Mouse (Mus musculus) intestine, embryonic 14.5 days (tissue): ENCODE data around the gene Mok. TPM values are rescaled to one million over a fixed set of nuclear protein-coding genes. Genes with fewer than 3 reads are reported as not detected.
A peak's percentile ranks its signal among the peaks of the same experiment; 100 is the strongest.

Source experiments
- ATAC-seq: fragments of 200-750 bp; cut with Nextera tagmentation; replicated peaks from 2 replicates; pipeline ENCODE4 v1.8.0; 2017; ENCODE audit warnings: low read depth, moderate number of reproducible peaks, moderate TSS enrichment, moderate library complexity; ENCODE audit not compliant: low FRiP score, low TSS enrichment
- DNase-seq: peaks from one replicate; pipeline ENCODE4 v3.0.0-alpha.2; 2018; ENCODE audit warnings: low spot score
- H3K27ac ChIP-seq: fragments of 300-500 bp; sonication (generic); 2 replicates; pipeline ENCODE4 v1.5.1; 2014; ENCODE audit warnings: low read depth, mild to moderate bottlenecking, control low read depth
- H3K27me3 ChIP-seq: fragments of 300-500 bp; sonication (generic); replicated peaks from 2 replicates; pipeline ENCODE4 v1.6.1; 2014; ENCODE audit warnings: low read length, control low read depth; ENCODE audit not compliant: control insufficient read depth, insufficient read depth
- H3K36me3 ChIP-seq: fragments of 300-500 bp; sonication (generic); 2 replicates; pipeline ENCODE4 v1.6.1; 2014; ENCODE audit warnings: low read length, control low read depth; ENCODE audit not compliant: control insufficient read depth, insufficient read depth
- H3K4me1 ChIP-seq: fragments of 300-500 bp; sonication (generic); replicated peaks from 2 replicates; pipeline ENCODE4 v1.6.1; 2014; ENCODE audit warnings: low read length, control low read depth, mixed read lengths; ENCODE audit not compliant: control insufficient read depth, insufficient read depth
- H3K4me2 ChIP-seq: fragments of 300-500 bp; sonication (generic); 2 replicates; pipeline ENCODE4 v1.6.1; 2014; ENCODE audit warnings: low read length
- H3K4me3 ChIP-seq: fragments of 300-500 bp; sonication (generic); 2 replicates; pipeline ENCODE4 v1.5.1; 2014; ENCODE audit warnings: low read depth, low read length, control low read depth, mixed read lengths
- H3K9ac ChIP-seq: fragments of 300-500 bp; sonication (generic); 2 replicates; pipeline ENCODE4 v1.6.1; 2014; ENCODE audit warnings: mild to moderate bottlenecking, low read length
- H3K9me3 ChIP-seq: fragments of 300-500 bp; sonication (generic); 2 replicates; pipeline ENCODE4 v1.6.1; 2016; ENCODE audit warnings: low read length, control low read depth; ENCODE audit not compliant: control insufficient read depth
- WGBS: fragments of 180-500 bp; shearing (Covaris S2); extraction: QIAGEN DNeasy Blood & Tissue Kit; methylation state at CpG from one replicate; pipeline ENCODE4 v1.1.7; 2014; 5-methylcytosine and 5-hydroxymethylcytosine counted together
- polyA plus RNA-seq: library from polyadenylated mRNA; unstranded; fragments of >200 nt; fragmentation: Nextera tagmentation; extraction: Ambion mirVana; gene quantifications from 2 replicates; pipeline ENCODE4 v1.2.1, GENCODE M21; 2014

The Mok gene
- polyA plus RNA-seq, 1 experiment from 2014 or later: 3.5 TPM

GRCm38 (mm10) chr12:110843194-110844048 is 2.7 kb upstream of the Mok start:
- Histone ChIP-seq H3K4me3 (peak overlapping the region; percentile 64), H3K9ac (peak overlapping the region; percentile 38; the same call in 1 of the 2 replicates), H3K9me3 (no peaks in the 10 kb centered on the region), H3K36me3 (no peaks in the 10 kb centered on the region), H3K4me2 (peak overlapping the region; percentile 69), H3K27ac (no peak overlapping the region), H3K27me3 (no peaks in the 10 kb centered on the region), H3K4me1 (peaks cover 7% of the 10 kb centered on the region; the same call in 1 of the 2 replicates)
- DNase-seq: peak; percentile 93
- 20% methylated on average over 32 of the region's 32 CpGs for WGBS
- no peak for ATAC-seq

- 69% methylated on average over 5 of the region's 5 CpGs for WGBS
- DNase-seq (no peak), ATAC-seq (no peak)
- Histone ChIP-seq H3K9me3 (no peaks in the 10 kb centered on the region), H3K27ac (no peak overlapping the region), H3K9ac (no peak overlapping the region), H3K36me3 (no peaks in the 10 kb centered on the region), H3K4me3 (no peak overlapping the region), H3K27me3 (no peaks in the 10 kb centered on the region), H3K4me2 (no peak overlapping the region), H3K4me1 (peaks cover 7% of the 10 kb centered on the region; the same call in 1 of the 2 replicates)
Measured at GRCm38 (mm10) chr12:110841731-110842493, 1.2 kb upstream of the Mok start.

GRCm38 (mm10) chr12:110837850-110838249 is 2.9 kb downstream of the Mok start:
- no peaks in the 10 kb centered on the region for H3K27me3 ChIP-seq
- H3K4me1 ChIP-seq: no peaks in the 10 kb centered on the region
- WGBS: 88% methylated on average over 8 of the region's 8 CpGs
- H3K9me3 ChIP-seq: no peaks in the 10 kb centered on the region
- H3K4me3 ChIP-seq: no peak overlapping the region
- H3K9ac ChIP-seq: no peak overlapping the region
- ATAC-seq (no peak), DNase-seq (no peak)
- no peaks in the 10 kb centered on the region for H3K36me3 ChIP-seq
- no peak overlapping the region for H3K4me2 ChIP-seq
- no peak overlapping the region for H3K27ac ChIP-seq

- Histone ChIP-seq H3K4me1 (no peaks in the 10 kb centered on the region), H3K36me3 (no peaks in the 10 kb centered on the region), H3K9ac (no peak overlapping the region), H3K9me3 (no peaks in the 10 kb centered on the region), H3K27ac (no peak overlapping the region; the same call in 1 of the 2 replicates), H3K27me3 (no peaks in the 10 kb centered on the region), H3K4me3 (no peak overlapping the region), H3K4me2 (no peak overlapping the region)
- WGBS: 42% methylated on average over 5 of the region's 5 CpGs
- no peak for ATAC-seq
- DNase-seq: no peak
Measured at GRCm38 (mm10) chr12:110837192-110837841, 3.4 kb downstream of the Mok start.

- H3K4me1 ChIP-seq: no peaks in the 10 kb centered on the region
- H3K9me3 ChIP-seq: no peaks in the 10 kb centered on the region
- no peak overlapping the region; the same call in 1 of the 2 replicates for H3K27ac ChIP-seq
- H3K4me2 ChIP-seq: no peak overlapping the region
- ATAC-seq (no peak), DNase-seq (no peak)
- 34% methylated on average over 6 of the region's 6 CpGs for WGBS
- no peaks in the 10 kb centered on the region for H3K27me3 ChIP-seq
- no peaks in the 10 kb centered on the region for H3K36me3 ChIP-seq
- H3K4me3 ChIP-seq: no peak overlapping the region
- no peak overlapping the region for H3K9ac ChIP-seq
Measured at GRCm38 (mm10) chr12:110836729-110837128, 4.0 kb downstream of the Mok start.

GRCm38 (mm10) chr12:110835182-110835581 is 5.6 kb downstream of the Mok start:
- no peak overlapping the region for H3K9ac ChIP-seq
- no peaks in the 10 kb centered on the region for H3K9me3 ChIP-seq
- H3K4me1 ChIP-seq: no peaks in the 10 kb centered on the region
- H3K27me3 ChIP-seq: no peaks in the 10 kb centered on the region
- ATAC-seq: no peak
- H3K36me3 ChIP-seq: no peaks in the 10 kb centered on the region
- WGBS: 97% methylated on average over 3 of the region's 3 CpGs
- DNase-seq: no peak
- H3K4me2 ChIP-seq: no peak overlapping the region
- H3K27ac ChIP-seq: no peak overlapping the region
- no peak overlapping the region for H3K4me3 ChIP-seq

- WGBS: 84% methylated on average over 9 of the region's 11 CpGs
- ATAC-seq: no peak
- H3K36me3 ChIP-seq: no peaks in the 10 kb centered on the region
Measured at GRCm38 (mm10) chr12:110830293-110831024, 10.3 kb downstream of the Mok start.

GRCm38 (mm10) chr12:110828908-110829307 is 11.8 kb downstream of the Mok start:
- Histone ChIP-seq H3K9me3 (no peaks in the 10 kb centered on the region), H3K4me2 (no peak overlapping the region), H3K9ac (no peak overlapping the region), H3K4me1 (no peaks in the 10 kb centered on the region), H3K36me3 (no peaks in the 10 kb centered on the region), H3K27ac (no peak overlapping the region), H3K4me3 (no peak overlapping the region), H3K27me3 (no peaks in the 10 kb centered on the region)
- 100% methylated on average over 4 of the region's 4 CpGs for WGBS
- DNase-seq: no peak
- no peak for ATAC-seq

More at GRCm38 (mm10) chr12:110830293-110831024, 10.3 kb downstream of the Mok start:
- Histone ChIP-seq H3K27ac (no peak overlapping the region), H3K9me3 (no peaks in the 10 kb centered on the region), H3K9ac (no peak overlapping the region), H3K4me1 (no peaks in the 10 kb centered on the region), H3K4me2 (no peak overlapping the region), H3K27me3 (no peaks in the 10 kb centered on the region), H3K4me3 (no peak overlapping the region)
- DNase-seq: no peak
